Mouse (Mus musculus) ES-Bruce4 (cell line): ENCODE measurements around the gene Atraid. TPM values are rescaled to one million over a fixed set of nuclear protein-coding genes. Genes with fewer than 3 reads are reported as not detected.
A peak's percentile ranks its signal among the peaks of the same experiment; 100 is the strongest.

Experiments used
- H3K27ac ChIP-seq: 2 replicates; pipeline ENCODE4 v1.5.1; 2012; ENCODE audit warnings: low read length, inconsistent platforms; ENCODE audit not compliant: insufficient read depth
- H3K27me3 ChIP-seq: 2 replicates; pipeline ENCODE4 v1.6.1; 2012; ENCODE audit warnings: mild to moderate bottlenecking, low read length, inconsistent platforms; ENCODE audit not compliant: control insufficient read depth, poor library complexity, insufficient read depth, severe bottlenecking
- H3K36me3 ChIP-seq: 2 replicates; pipeline ENCODE4 v1.6.1; 2012; ENCODE audit warnings: inconsistent platforms, mild to moderate bottlenecking, low read length, moderate library complexity; ENCODE audit not compliant: control insufficient read depth, poor library complexity, insufficient read depth, severe bottlenecking
- H3K4me1 ChIP-seq: one replicate; pipeline ENCODE4 v1.8.1; 2011; ENCODE audit warnings: low read length; ENCODE audit not compliant: control insufficient read depth, insufficient read depth
- H3K4me3 ChIP-seq: 2 replicates; pipeline ENCODE4 v1.5.1; 2011; ENCODE audit warnings: low read depth, mild to moderate bottlenecking, low read length
- H3K9ac ChIP-seq: 2 replicates; pipeline ENCODE4 v1.6.1; 2012; ENCODE audit warnings: low read depth, mild to moderate bottlenecking, inconsistent platforms; ENCODE audit not compliant: poor library complexity, severe bottlenecking
- H3K9me3 ChIP-seq: replicated peaks from 2 replicates; pipeline ENCODE4 v1.6.1; 2012; ENCODE audit warnings: mild to moderate bottlenecking, low read length, inconsistent platforms; ENCODE audit not compliant: control insufficient read depth, poor library complexity, insufficient read depth, severe bottlenecking
- CTCF ChIP-seq: IDR thresholded peaks from one replicate; pipeline ENCODE4 v1.8.1; 2011; ENCODE audit warnings: low read depth, low read length
- EP300 ChIP-seq: IDR thresholded peaks from 2 replicates; pipeline ENCODE4 v1.6.1; 2011; ENCODE audit warnings: low read depth, low read length; ENCODE audit not compliant: insufficient read depth
- POLR2A ChIP-seq: IDR thresholded peaks from one replicate; pipeline ENCODE4 v1.8.1; 2011; ENCODE audit warnings: low read length; ENCODE audit not compliant: insufficient read depth
- polyA plus RNA-seq: library from polyadenylated mRNA; stranded (reverse); fragments of >200 nt; gene quantifications from 2 replicates; pipeline ENCODE4 v1.2.4, GENCODE M21; 2011; ENCODE audit warnings: low read depth; ENCODE audit not compliant: missing spikeins, insufficient read depth, insufficient read length

Gene Atraid
- polyA plus RNA-seq, 1 experiment, result 28.6 TPM

DNA sequence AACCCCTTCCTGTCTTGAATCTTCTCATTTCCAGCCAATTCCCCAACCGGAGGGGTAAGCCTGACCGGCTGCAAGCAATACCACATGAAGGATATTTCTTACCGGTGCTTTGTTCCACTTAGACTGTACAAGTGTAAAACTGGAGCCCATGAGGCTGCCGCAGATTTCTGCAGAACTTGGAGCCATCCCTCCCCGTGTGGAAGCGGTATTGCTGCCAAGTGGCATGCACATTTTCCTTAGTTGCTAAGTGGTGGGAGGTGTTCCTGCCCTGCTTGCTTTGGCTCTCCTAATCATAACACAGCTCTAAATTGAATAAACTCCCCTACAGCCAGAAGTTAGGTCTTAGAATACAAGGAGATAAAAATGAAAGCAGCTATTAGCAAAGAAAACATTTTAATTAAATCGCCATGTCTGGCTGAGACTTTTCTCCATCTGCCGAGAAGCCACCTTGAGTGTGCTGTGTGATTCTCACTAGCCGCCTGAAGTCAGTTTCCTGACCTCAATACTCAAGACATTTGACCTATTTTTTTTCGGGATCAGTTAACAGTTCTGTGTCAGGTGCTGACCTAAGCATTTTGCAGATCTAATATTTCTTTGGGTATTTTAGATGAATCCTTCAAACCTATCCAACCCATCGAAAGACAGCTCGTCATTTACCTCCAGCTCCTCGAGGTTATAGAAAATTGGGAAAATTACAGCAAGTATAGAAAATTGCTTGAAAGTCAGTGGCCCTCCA, 32.1 kb downstream of the Atraid start:
- TF ChIP-seq EP300 (no peak), CTCF (no peak), POLR2A (no peak)
- Histone ChIP-seq H3K36me3 (peaks cover 21% of the 10 kb centered on the region), H3K27ac (no peak overlapping the region), H3K27me3 (no peaks in the 10 kb centered on the region), H3K9me3 (no peaks in the 10 kb centered on the region), H3K9ac (no peak overlapping the region), H3K4me3 (no peak overlapping the region), H3K4me1 (no peaks in the 10 kb centered on the region)

DNA sequence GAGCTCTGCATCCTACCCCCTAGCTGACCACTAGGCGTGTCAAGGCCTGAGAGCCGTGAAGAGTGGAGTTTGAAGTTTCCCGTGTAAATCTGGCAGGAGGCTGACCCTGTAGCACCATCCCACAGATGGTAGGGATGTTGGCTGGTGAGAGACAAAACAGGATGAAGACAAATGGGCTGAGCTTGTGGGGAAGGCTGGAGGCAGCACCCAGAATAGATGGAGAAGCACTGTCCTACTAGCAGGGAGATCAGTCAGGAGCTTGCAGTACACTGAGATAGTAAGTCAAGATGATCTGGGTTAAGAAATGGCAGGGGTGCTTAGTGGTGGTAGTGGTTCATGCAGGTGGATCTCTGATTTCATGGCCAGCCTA, 32.7 kb downstream of the Atraid start:
- no peak overlapping the region for H3K4me3 ChIP-seq
- no peak overlapping the region for H3K9ac ChIP-seq
- H3K27ac ChIP-seq, result no peak overlapping the region
- H3K4me1 ChIP-seq, result no peaks in the 10 kb centered on the region
- no peaks in the 10 kb centered on the region for H3K9me3 ChIP-seq
- peaks cover 15% of the 10 kb centered on the region for H3K36me3 ChIP-seq
- no peak for TF ChIP-seq POLR2A
- TF ChIP-seq EP300, result no peak
- no peak for TF ChIP-seq CTCF
- H3K27me3 ChIP-seq, result no peaks in the 10 kb centered on the region

DNA sequence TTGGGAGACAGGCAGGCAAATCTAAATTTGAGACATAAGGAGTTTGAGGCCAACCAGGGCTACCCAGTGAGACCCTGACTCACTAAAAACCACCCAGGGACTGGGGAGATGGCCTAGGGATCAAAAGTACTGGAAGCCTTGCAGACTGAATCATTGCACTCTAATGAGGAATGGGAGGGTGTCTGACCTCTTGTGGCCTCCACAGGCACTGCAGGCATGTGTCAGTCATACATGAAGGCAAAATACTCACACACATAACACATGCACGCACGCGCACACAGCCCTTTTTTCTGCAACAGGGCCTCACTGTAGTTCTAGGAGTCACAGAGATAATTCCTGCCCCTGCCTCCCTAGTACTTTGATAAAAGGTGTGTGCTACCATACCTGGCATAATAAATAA, 33.3 kb downstream of the Atraid start:
- Histone ChIP-seq H3K36me3 (peaks cover 13% of the 10 kb centered on the region), H3K9ac (no peak overlapping the region)
- TF ChIP-seq CTCF (peak; percentile 88), POLR2A (no peak), EP300 (no peak)

DNA sequence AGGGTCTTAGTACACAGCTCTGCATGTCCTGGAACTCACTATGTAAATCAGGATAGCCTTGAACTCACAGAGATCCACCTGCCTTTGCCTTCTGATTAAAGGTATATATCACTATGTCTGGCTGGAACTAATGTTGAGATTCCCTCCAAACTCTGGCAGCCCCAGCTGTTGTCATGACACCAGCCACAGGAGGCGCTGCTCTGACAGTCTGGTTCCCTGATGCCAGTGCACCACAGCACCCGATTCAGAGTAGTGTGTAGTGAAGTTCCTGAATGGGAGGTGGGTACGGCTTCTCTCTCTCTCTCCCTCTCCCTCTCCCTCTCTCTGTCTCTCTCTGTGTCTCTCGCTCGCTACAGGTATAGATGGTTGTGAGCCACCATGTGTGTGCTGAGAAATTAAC, 34.2 kb downstream of the Atraid start:
- no peaks in the 10 kb centered on the region for H3K4me1 ChIP-seq
- no peaks in the 10 kb centered on the region for H3K9me3 ChIP-seq
- no peak overlapping the region for H3K27ac ChIP-seq
- H3K27me3 ChIP-seq, result no peaks in the 10 kb centered on the region
- H3K4me3 ChIP-seq, result no peak overlapping the region
- H3K36me3 ChIP-seq, result peaks cover 11% of the 10 kb centered on the region
- TF ChIP-seq EP300 (no peak), CTCF (peak; percentile 84), POLR2A (no peak)
- no peak overlapping the region for H3K9ac ChIP-seq

More for the DNA sequence above, 33.3 kb downstream of the Atraid start:
- no peak overlapping the region for H3K4me3 ChIP-seq
- H3K27me3 ChIP-seq, result no peaks in the 10 kb centered on the region
- no peaks in the 10 kb centered on the region for H3K4me1 ChIP-seq
- H3K27ac ChIP-seq, result no peak overlapping the region
- no peaks in the 10 kb centered on the region for H3K9me3 ChIP-seq

DNA sequence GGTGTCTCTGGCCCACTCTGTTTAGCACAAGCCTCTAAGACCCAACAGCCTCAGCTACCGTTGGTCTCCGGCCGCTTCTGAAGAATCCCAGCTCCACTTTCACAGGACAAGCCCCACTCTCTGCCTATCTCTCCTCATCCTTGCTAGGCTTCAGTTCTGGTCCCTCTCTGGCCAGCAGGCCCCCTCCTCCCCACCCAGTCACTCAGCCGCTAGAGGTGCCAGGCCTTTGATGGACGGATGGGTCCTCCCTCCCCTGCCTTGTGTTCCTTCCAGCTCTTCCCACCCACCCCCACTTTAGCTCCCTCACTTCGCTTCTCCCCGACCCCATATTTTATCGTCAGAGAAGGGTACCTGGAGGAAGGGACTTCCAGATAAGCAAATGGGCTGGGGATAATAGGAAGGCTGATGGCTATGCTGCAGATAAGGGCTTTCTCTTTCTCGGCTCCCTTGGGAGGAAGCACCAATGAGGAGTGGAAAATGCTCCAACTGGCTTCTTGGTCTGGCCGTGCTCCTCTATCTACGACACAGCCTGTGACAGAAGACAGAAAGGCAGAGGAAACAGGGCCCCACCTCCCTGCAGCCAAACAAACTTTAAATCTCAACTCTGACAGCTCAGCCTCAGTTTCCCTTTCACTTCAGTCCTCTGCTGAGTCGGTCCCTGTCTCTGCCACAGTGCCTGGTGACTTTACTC, 35.0 kb downstream of the Atraid start:
- Histone ChIP-seq H3K4me3 (no peak overlapping the region), H3K9ac (no peak overlapping the region), H3K4me1 (no peaks in the 10 kb centered on the region), H3K9me3 (no peaks in the 10 kb centered on the region), H3K27me3 (no peaks in the 10 kb centered on the region), H3K36me3 (peaks cover 5% of the 10 kb centered on the region), H3K27ac (no peak overlapping the region)
- TF ChIP-seq POLR2A (no peak), EP300 (no peak), CTCF (no peak)

DNA sequence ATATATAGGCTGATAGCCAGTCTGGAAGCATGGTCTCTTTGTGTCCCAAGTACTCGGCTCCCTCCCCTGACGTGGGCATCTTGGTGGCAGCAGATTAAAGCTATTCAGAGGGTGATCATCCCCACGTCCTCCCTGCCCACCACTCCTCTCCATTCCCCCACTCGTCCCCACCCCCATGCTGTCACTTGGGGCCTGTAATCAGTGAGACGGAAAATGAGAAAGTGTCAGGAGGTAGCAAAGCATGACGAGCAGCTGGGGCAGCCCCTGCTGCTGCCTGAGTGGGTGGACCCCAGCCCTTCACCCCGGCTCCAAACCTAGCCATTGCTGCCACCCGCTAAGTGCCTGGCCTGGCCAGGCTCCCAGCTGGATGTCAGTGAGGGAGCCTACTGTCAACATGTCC, 35.8 kb downstream of the Atraid start:
- Histone ChIP-seq H3K4me3 (no peak overlapping the region), H3K4me1 (no peaks in the 10 kb centered on the region), H3K36me3 (no peaks in the 10 kb centered on the region), H3K9ac (no peak overlapping the region), H3K27ac (no peak overlapping the region), H3K27me3 (no peaks in the 10 kb centered on the region), H3K9me3 (no peaks in the 10 kb centered on the region)
- TF ChIP-seq EP300 (no peak), POLR2A (no peak), CTCF (no peak)
